Mouse (Mus musculus) liver, embryonic 14.5 days (tissue): ENCODE measurements around the gene Ctss.

Experiments used
- CTCF ChIP-seq: IDR thresholded peaks from 2 replicates; pipeline ENCODE4 v1.5.1; 2016; ENCODE audit warnings: antibody characterized with exemption, low read depth, control low read depth
- EP300 ChIP-seq: IDR thresholded peaks from 2 replicates; pipeline ENCODE4 v1.6.1; 2016; ENCODE audit warnings: antibody characterized with exemption, low read depth

DNA sequence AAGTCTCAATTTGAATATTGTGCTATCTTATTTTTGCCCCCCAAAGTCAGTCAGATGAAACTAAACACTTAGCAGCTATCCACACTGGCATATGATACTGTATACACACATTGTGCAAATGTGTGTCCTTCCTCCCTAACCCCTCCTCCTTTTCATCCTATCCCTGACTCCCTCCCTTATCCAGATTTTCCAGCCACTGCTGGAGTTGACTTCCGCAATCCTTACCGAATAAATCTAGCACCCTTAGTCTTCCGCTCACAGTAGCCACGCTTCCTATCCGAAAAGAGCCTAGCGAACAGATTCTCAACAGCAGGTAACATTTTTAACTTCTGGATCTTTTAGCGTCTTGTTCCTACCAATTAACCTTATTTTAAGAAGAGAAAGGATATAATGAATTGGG, 27.6 kb upstream of the Ctss start, which contains the start of gene Ctsk:
- TF ChIP-seq CTCF (no peak), EP300 (no peak)
